Comparison of ENCODE assay signal across 8 mouse cellular contexts in the genomic region with DNA sequence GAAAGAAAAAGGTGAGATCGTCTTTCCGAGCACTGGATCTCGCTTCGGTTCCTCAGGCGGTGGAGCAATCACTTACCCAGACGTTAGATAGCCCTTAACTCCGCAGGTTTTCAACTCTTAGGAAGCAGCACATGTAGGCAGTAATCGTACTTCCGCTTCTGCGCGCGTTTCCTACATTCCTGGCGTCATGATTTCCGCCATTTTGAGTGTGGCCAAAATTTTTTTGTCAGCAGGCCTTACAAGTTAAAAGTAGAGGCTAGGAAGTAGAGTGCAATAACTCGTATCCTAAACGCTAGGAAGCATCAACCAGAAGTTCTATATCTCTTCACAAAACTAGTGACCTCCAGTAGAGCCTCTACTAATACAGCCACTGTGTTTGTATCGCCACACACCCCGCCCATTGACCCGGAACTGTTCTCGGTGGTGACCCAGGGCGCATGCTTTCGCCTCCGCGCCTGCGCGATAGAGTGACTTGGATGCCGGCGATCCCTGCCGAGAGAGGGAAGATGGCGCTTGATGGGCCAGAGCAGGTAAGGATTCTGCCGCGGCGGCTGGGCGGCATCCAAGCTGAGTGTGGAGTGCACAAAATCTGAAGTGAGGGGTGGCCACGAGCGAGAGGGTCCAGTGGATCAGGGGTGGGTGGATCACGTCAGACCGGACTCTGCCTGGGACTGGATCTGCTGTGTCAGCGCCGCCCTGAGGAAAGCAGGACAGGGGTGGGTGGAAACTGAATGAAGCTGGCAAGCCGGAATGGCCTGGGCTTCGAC. TPM values are rescaled to one million over a fixed set of nuclear protein-coding genes. Genes with fewer than 3 reads are reported as not detected.
DNase-seq lines count a peak whose midpoint lies in the region; ATAC-seq and TF ChIP-seq lines count a peak whose summit lies in the region.

A gene (minus strand): TSS at position 395 of the 767 bp plus-strand sequence.
A gene (plus strand): TSS at position 470 of the 767 bp plus-strand sequence.

- H3K79me2 ChIP-seq in CH12.LX (replicated peaks; ENCODE audit: control insufficient read depth, extremely low read depth, insufficient read depth, poor library complexity, severe bottlenecking), result peaks cover 59% of the 10 kb centered on the region

- H3K4me1 ChIP-seq in CH12.LX (ENCODE audit: control insufficient read depth in 1 of 2, insufficient read depth in 2 of 2), result peaks cover 3 to 54% of the 10 kb centered on the region in 2 experiments; a peak in 3 of 4 replicates
- H3K4me1 ChIP-seq in forebrain, embryonic 12.5 days, result peaks cover 23% of the 10 kb centered on the region
- H3K4me1 ChIP-seq in heart, postnatal 0 days (ENCODE audit: control insufficient read depth, insufficient read depth), result peaks cover 15% of the 10 kb centered on the region
- peaks cover 20% of the 10 kb centered on the region for H3K4me1 ChIP-seq in liver, embryonic 16.5 days (ENCODE audit: control insufficient read depth, low read depth, low read length)
- H3K4me1 ChIP-seq in neural tube, embryonic 13.5 days (replicated peaks), result peaks cover 32% of the 10 kb centered on the region
- H3K4me1 ChIP-seq in testis, adult 2 months (ENCODE audit: control insufficient read depth, insufficient read depth, low read length), result peaks cover 3% of the 10 kb centered on the region

- peak; percentile 96 for TF ChIP-seq POLR2A in CH12.LX (IDR thresholded peaks at IDR 0.05; ENCODE audit: low read depth, low read length)
- TF ChIP-seq POLR2A in testis, adult 2 months (IDR thresholded peaks at IDR 0.05; ENCODE audit: control insufficient read depth, low read depth, low read length), result peak; percentile 97

- no peaks in the 10 kb centered on the region for H3K9me3 ChIP-seq in CH12.LX (replicated peaks; ENCODE audit: low read length)
- no peaks in the 10 kb centered on the region for H3K9me3 ChIP-seq in forebrain, embryonic 12.5 days
- no peaks in the 10 kb centered on the region for H3K9me3 ChIP-seq in heart, postnatal 0 days (replicated peaks; ENCODE audit: control insufficient read depth, low read length)
- no peaks in the 10 kb centered on the region for H3K9me3 ChIP-seq in liver, embryonic 16.5 days (replicated peaks; ENCODE audit: control insufficient read depth, low read length)
- H3K9me3 ChIP-seq in neural tube, embryonic 13.5 days, result no peaks in the 10 kb centered on the region

- H3K27me3 ChIP-seq in CH12.LX (replicated peaks), result no peaks in the 10 kb centered on the region
- H3K27me3 ChIP-seq in forebrain, embryonic 12.5 days, result no peaks in the 10 kb centered on the region
- no peaks in the 10 kb centered on the region for H3K27me3 ChIP-seq in heart, postnatal 0 days (ENCODE audit: control insufficient read depth, insufficient read depth, low read length)
- no peaks in the 10 kb centered on the region for H3K27me3 ChIP-seq in liver, embryonic 16.5 days (ENCODE audit: control insufficient read depth, insufficient read depth, low read depth, low read length)
- H3K27me3 ChIP-seq in neural tube, embryonic 13.5 days, result no peaks in the 10 kb centered on the region
- H3K27me3 ChIP-seq in testis, adult 2 months (ENCODE audit: control insufficient read depth, insufficient read depth, low read length), result no peaks in the 10 kb centered on the region

- peak in 1 of 2 experiments; percentile 57; a peak in 2 of 4 replicates for TF ChIP-seq CTCF in CH12.LX (conservative IDR thresholded peaks at IDR 0.05 in 1 of 2, IDR thresholded peaks at IDR 0.05 in 1 of 2; ENCODE audit: low read depth in 2 of 2, low read length in 2 of 2)
- peak; percentile 33 for TF ChIP-seq CTCF in heart, postnatal 0 days (IDR thresholded peaks at IDR 0.05; ENCODE audit: low read depth)
- TF ChIP-seq CTCF in testis, adult 2 months (IDR thresholded peaks at IDR 0.05; ENCODE audit: control insufficient read depth, insufficient read depth, insufficient replicate concordance, low read depth, low read length), result no peak

- peak; percentile 98 for DNase-seq in CH12.LX (ENCODE audit: extremely low read depth)
- DNase-seq in c-Kit-positive CD71-positive TER-119-negative erythroid progenitor cells, embryonic 14.5 days (ENCODE audit: low read depth), result peak; percentile 96
- peak; percentile 97 for DNase-seq in heart, postnatal 0 days (ENCODE audit: low spot score)
- DNase-seq in kidney, postnatal 4 days, result peak; percentile 99 to 100

- peak within 1 kb of the TSS; percentile 90 for H3K4me2 ChIP-seq in CH12.LX (ENCODE audit: insufficient read depth, low read depth, poor library complexity, severe bottlenecking)
- peak within 1 kb of the TSS; percentile 97 for H3K4me2 ChIP-seq in forebrain, embryonic 12.5 days
- peak within 1 kb of the TSS; percentile 98 for H3K4me2 ChIP-seq in heart, postnatal 0 days (ENCODE audit: low read depth, low read length)
- H3K4me2 ChIP-seq in liver, embryonic 16.5 days (ENCODE audit: low read depth, low read length), result peak within 1 kb of the TSS; percentile 90
- peak within 1 kb of the TSS; percentile 99 for H3K4me2 ChIP-seq in neural tube, embryonic 13.5 days

- H3K9ac ChIP-seq in CH12.LX (ENCODE audit: insufficient read depth, low read depth), result peak within 1 kb of the TSS; percentile 94
- peak within 1 kb of the TSS; percentile 85 for H3K9ac ChIP-seq in forebrain, embryonic 12.5 days
- H3K9ac ChIP-seq in heart, postnatal 0 days (replicated peaks; ENCODE audit: low read depth, low read length), result peak within 1 kb of the TSS; percentile 86
- peak within 1 kb of the TSS; percentile 87 for H3K9ac ChIP-seq in liver, embryonic 16.5 days (ENCODE audit: low read depth, low read length)
- peak within 1 kb of the TSS; percentile 93 for H3K9ac ChIP-seq in neural tube, embryonic 13.5 days

- dilution Hi-C loops in CH12.LX (cut with MboI; ENCODE audit: extremely low pct_ligation_motif_present, extremely low pct_unique_long_range_greater_than_20kb, low sequenced_read_pairs), result no loop called here

- under 1% methylated on average over 42 of the region's 42 CpGs for WGBS in forebrain, embryonic 12.5 days
- under 1% methylated on average over 42 of the region's 42 CpGs for whole genome bisulfite sequencing in heart, postnatal 0 days
- under 1% methylated on average over 42 of the region's 42 CpGs for WGBS in liver, embryonic 16.5 days (ENCODE audit: insufficient replicate concordance)
- WGBS in neural tube, embryonic 13.5 days, result under 1% methylated on average over 42 of the region's 42 CpGs

- TF ChIP-seq RAD21 in CH12.LX (IDR thresholded peaks at IDR 0.05; ENCODE audit: low read depth, low read length), result no peak; the same call in 1 of the 2 replicates

- peaks cover 56 to 71% of the 10 kb centered on the region in 2 experiments for H3K36me3 ChIP-seq in CH12.LX (replicated peaks in 1 of 2; ENCODE audit: control insufficient read depth in 1 of 2, insufficient read depth in 1 of 2, low read length in 1 of 2)
- H3K36me3 ChIP-seq in forebrain, embryonic 12.5 days (replicated peaks), result peaks cover 63% of the 10 kb centered on the region
- H3K36me3 ChIP-seq in heart, postnatal 0 days (replicated peaks; ENCODE audit: control insufficient read depth, insufficient read depth, low read length), result peaks cover 33% of the 10 kb centered on the region
- H3K36me3 ChIP-seq in liver, embryonic 16.5 days (ENCODE audit: control insufficient read depth, insufficient read depth), result peaks cover 25% of the 10 kb centered on the region
- H3K36me3 ChIP-seq in neural tube, embryonic 13.5 days, result peaks cover 56% of the 10 kb centered on the region
- H3K36me3 ChIP-seq in testis, adult 2 months (ENCODE audit: control insufficient read depth, insufficient read depth, low read length), result no peaks in the 10 kb centered on the region

- peak within 1 kb of the TSS; percentile 73 to 92 (median 78) for H3K4me3 ChIP-seq in CH12.LX (replicated peaks in 1 of 3; ENCODE audit: low read depth in 2 of 3, low read length in 2 of 3, poor library complexity in 1 of 3)
- H3K4me3 ChIP-seq in forebrain, embryonic 12.5 days (replicated peaks), result peak within 1 kb of the TSS; percentile 79
- H3K4me3 ChIP-seq in heart, postnatal 0 days (ENCODE audit: low read depth, low read length), result peak within 1 kb of the TSS; percentile 98
- H3K4me3 ChIP-seq in liver, embryonic 16.5 days (ENCODE audit: low read depth, low read length), result peak within 1 kb of the TSS; percentile 92
- H3K4me3 ChIP-seq in neural tube, embryonic 13.5 days, result peak within 1 kb of the TSS; percentile 86
- H3K4me3 ChIP-seq in testis, adult 2 months (ENCODE audit: control insufficient read depth, low read depth, low read length), result peak within 1 kb of the TSS; percentile 90

- no peak for TF ChIP-seq EP300 in CH12.LX (IDR thresholded peaks at IDR 0.05; ENCODE audit: low read length)
- TF ChIP-seq EP300 in heart, postnatal 0 days (IDR thresholded peaks at IDR 0.05; ENCODE audit: low read depth), result no peak

- H3K27ac ChIP-seq in CH12.LX (ENCODE audit: insufficient read depth, low read depth), result peak within 1 kb of the TSS; percentile 84
- H3K27ac ChIP-seq in forebrain, embryonic 12.5 days, result peak within 1 kb of the TSS; percentile 82
- H3K27ac ChIP-seq in heart, postnatal 0 days (ENCODE audit: low read depth), result peak within 1 kb of the TSS; percentile 84
- peak within 1 kb of the TSS; percentile 83 for H3K27ac ChIP-seq in liver, embryonic 16.5 days (ENCODE audit: low read length)
- peak within 1 kb of the TSS; percentile 89 for H3K27ac ChIP-seq in neural tube, embryonic 13.5 days (replicated peaks)
- H3K27ac ChIP-seq in testis, adult 2 months (ENCODE audit: control insufficient read depth, insufficient read depth, low read depth, low read length), result peak within 1 kb of the TSS; percentile 71

- peak; percentile 96 for ATAC-seq in forebrain, embryonic 12.5 days (ENCODE audit: low FRiP score)
- peak; percentile 98 for ATAC-seq in heart, postnatal 0 days (ENCODE audit: insufficient read depth, low read depth)
- peak; percentile 96 for ATAC-seq in liver, embryonic 16.5 days (ENCODE audit: low read depth)
- peak; percentile 95 for ATAC-seq in neural tube, embryonic 13.5 days (ENCODE audit: low read depth)

- in situ Hi-C loops in CH12.LX (cut with MboI; ENCODE audit: low pct_ligation_motif_present, low pct_unique_long_range_greater_than_20kb, low sequenced_read_pairs), result loop anchor here (5.0 kb wide), 1 partner anchor 34 kb away; no protein-coding TSS in a partner anchor

RNA-seq across cellular contexts. Expression of the first gene that starts in this region (rescaled TPM):
- total RNA-seq in CH12.LX (2012; rRNA removed) (178 and 269 TPM in 2 replicates), CH12.LX (2014; rRNA removed) (215 and 223 TPM in 2 replicates)
- 298 and 354 TPM in 2 replicates for polyA plus RNA-seq in CH12.LX (2012; ENCODE audit: insufficient read length, low read depth)
- 63.0 and 69.1 TPM in 2 replicates for polyA plus RNA-seq in forebrain, embryonic 12.5 days (2016; fragmentation: Nextera tagmentation; extraction: Ambion mirVana)
- 21.2 and 32.7 TPM in 2 replicates for total RNA-seq in heart, postnatal 0 days (2014; rRNA removed; ENCODE audit: low replicate concordance)
- polyA plus RNA-seq in heart, postnatal 0 days (2015; fragmentation: Nextera tagmentation; extraction: Ambion mirVana), result 19.2 and 23.1 TPM in 2 replicates
- polyA plus RNA-seq in liver, embryonic 16.5 days (2015; fragmentation: Nextera tagmentation; extraction: Ambion mirVana), result 25.2 and 27.0 TPM in 2 replicates
- 35.3 and 42.4 TPM in 2 replicates for polyA plus RNA-seq in neural tube, embryonic 13.5 days (2015; fragmentation: Nextera tagmentation; extraction: Ambion mirVana)
- 16.0 and 17.2 TPM in 2 replicates for polyA plus RNA-seq in testis, adult 2 months (2012; rRNA removed)

RNA-seq across cellular contexts. Expression of the second gene that starts in this region (rescaled TPM):
- total RNA-seq in CH12.LX (2012; rRNA removed) (250 and 344 TPM in 2 replicates), CH12.LX (2014; rRNA removed) (139 and 151 TPM in 2 replicates)
- 344 and 352 TPM in 2 replicates for polyA plus RNA-seq in CH12.LX (2012; ENCODE audit: insufficient read length, low read depth)
- polyA plus RNA-seq in forebrain, embryonic 12.5 days (2016; fragmentation: Nextera tagmentation; extraction: Ambion mirVana), result 334 and 335 TPM in 2 replicates
- 45.8 and 50.8 TPM in 2 replicates for total RNA-seq in heart, postnatal 0 days (2014; rRNA removed; ENCODE audit: low replicate concordance)
- polyA plus RNA-seq in heart, postnatal 0 days (2015; fragmentation: Nextera tagmentation; extraction: Ambion mirVana), result 208 and 210 TPM in 2 replicates
- 113 and 118 TPM in 2 replicates for polyA plus RNA-seq in liver, embryonic 16.5 days (2015; fragmentation: Nextera tagmentation; extraction: Ambion mirVana)
- polyA plus RNA-seq in neural tube, embryonic 13.5 days (2015; fragmentation: Nextera tagmentation; extraction: Ambion mirVana), result 360 and 361 TPM in 2 replicates
- polyA plus RNA-seq in testis, adult 2 months (2012; rRNA removed), result 81.2 and 90.9 TPM in 2 replicates

Comparison
In these comparisons a context has a peak if more than half of its experiments do, and no peak if none do; other contexts are left out.
1. Peak in every context shown above with its lines: DNase-seq, ATAC-seq, H3K4me3 ChIP-seq and H3K27ac ChIP-seq.